Mouse (Mus musculus) E14TG2a.4 (cell line): ENCODE results near the gene Gm13288.
"Not testable (repeated sequence)": the region's sequence is repeated elsewhere in the genome, so short reads cannot be mapped to it uniquely, and the experiment has no call there.

Experiments
- H3K27me3 ChIP-seq: 2 replicates; pipeline ENCODE4 v1.6.1; 2014; ENCODE audit warnings: low read length, control low read depth; ENCODE audit not compliant: insufficient read depth
- H3K36me3 ChIP-seq: 2 replicates; pipeline ENCODE4 v1.6.1; 2014; ENCODE audit warnings: low read length, control low read depth; ENCODE audit not compliant: insufficient read depth
- H3K4me1 ChIP-seq: replicated peaks from 2 replicates; pipeline ENCODE4 v1.6.1; 2014; ENCODE audit warnings: low read depth, low read length, control low read depth
- H3K4me3 ChIP-seq: replicated peaks from 2 replicates; pipeline ENCODE4 v1.5.1; 2014; ENCODE audit warnings: mild to moderate bottlenecking, low read length
- H3K9me3 ChIP-seq: 2 replicates; pipeline ENCODE4 v1.6.1; 2014; ENCODE audit warnings: low read length, control low read depth

The Gm13288 gene

DNA sequence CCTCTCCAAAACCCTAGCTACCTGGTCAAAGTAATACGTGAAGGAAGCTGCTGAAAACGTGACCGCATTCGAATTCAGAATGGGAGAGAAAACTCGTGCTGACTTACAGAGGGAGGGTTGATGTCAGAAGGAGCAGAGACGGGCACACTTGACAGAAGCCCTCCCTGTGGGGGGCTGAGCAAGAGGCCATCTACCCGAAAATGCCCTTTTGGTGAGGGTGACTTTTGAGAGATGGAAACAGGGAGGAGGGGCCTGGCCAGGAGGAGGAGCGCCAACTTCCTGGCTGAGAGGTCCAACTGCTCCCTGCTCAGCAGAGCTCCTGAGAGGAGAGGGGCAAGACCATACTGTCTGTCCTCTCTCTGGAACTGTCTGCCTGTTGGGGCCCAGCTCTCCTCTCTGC is at the start of gene Gm13288:
Gene Gm13288, plus strand, starts transcription at position 301 of the 400 bp plus-strand sequence.
- not testable (repeated sequence) for H3K9me3 ChIP-seq, H3K4me3 ChIP-seq, H3K36me3 ChIP-seq, H3K4me1 ChIP-seq
- H3K27me3 ChIP-seq: peaks cover 19% of the 10 kb centered on the region

DNA sequence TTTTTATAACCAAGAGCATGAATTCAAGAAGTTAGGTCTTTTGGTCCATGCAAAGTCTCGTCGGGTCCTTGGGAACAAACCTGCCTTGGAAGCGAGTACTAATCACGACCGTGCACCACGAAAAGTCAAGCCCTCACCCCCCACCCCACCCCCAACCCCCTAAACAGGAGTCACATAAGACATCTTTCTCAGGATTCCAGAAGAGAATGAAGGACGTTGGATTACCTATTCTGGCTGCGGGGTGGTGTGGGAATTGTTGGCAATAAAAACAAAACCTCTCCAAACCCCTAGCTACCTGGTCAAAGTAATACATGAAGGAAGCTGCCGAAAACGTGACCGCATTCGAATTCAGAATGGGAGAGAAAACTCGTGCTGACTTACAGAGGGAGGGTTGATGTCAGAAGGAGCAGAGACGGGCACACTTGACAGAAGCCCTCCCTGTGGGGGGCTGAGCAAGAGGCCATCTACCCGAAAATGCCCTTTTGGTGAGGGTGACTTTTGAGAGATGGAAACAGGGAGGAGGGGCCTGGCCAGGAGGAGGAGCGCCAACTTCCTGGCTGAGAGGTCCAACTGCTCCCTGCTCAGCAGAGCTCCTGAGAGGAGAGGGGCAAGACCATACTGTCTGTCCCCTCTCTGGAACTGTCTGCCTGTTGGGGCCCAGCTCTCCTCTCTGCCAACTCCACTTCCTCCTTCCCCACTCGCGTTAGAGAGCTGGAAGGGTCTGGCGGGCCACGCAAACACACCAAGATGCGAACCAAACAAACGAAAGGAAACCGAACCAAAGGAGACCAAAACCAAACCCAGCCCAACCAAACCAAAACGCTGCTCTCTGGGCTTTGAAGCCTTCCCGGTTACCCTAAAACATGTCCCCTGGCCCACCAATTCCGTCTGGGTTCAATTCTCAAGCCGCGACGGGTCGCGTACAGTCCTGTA is 48.5 kb upstream of the Gm13288 start:
- peaks cover 19% of the 10 kb centered on the region for H3K27me3 ChIP-seq
- not testable (repeated sequence) for H3K36me3 ChIP-seq, H3K4me3 ChIP-seq, H3K4me1 ChIP-seq, H3K9me3 ChIP-seq

DNA sequence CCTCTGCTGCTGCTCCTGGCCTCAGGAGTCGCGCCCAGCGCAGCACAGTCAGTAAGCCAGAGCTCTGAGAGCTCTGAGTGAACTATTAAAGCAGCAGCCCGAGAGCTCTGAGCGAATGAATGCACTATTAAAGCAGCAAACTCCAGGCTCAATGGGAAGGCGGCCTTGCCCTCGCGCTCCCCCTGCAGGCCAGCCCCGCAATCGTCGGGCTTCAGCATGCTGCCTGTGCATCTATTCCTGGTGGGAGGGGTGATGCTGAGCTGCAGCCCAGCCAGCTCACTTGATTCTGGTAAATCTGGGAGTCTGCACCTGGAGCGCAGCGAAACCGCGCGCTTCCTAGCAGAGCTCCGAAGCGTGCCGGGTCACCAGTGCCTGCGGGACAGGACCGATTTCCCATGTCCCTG is 47.7 kb upstream of the Gm13288 start:
- H3K9me3 ChIP-seq, H3K4me1 ChIP-seq, H3K36me3 ChIP-seq, H3K4me3 ChIP-seq: not testable (repeated sequence)
- H3K27me3 ChIP-seq: peaks cover 22% of the 10 kb centered on the region

DNA sequence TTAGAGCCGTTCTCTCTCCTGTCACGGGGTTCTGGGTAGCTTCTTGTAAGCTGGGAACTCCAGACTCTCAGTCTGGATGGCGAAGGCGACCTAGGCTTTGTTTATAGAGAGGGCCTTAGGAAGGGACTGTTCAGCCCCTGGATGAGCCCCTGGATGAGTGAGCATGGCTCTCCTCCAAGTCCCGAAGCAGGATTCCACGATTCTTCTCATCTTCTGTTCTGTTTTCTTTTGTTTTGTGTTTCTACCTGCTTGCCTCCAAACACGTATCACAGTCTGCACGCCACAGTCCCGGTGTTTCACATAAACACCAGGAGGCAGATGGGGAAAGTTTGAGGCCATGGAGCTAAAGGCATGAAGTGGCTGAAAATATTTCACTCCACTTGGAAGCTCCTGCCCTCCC is 46.6 kb upstream of the Gm13288 start:
- not testable (repeated sequence) for H3K9me3 ChIP-seq, H3K4me3 ChIP-seq, H3K4me1 ChIP-seq, H3K36me3 ChIP-seq
- peaks cover 22% of the 10 kb centered on the region for H3K27me3 ChIP-seq

DNA sequence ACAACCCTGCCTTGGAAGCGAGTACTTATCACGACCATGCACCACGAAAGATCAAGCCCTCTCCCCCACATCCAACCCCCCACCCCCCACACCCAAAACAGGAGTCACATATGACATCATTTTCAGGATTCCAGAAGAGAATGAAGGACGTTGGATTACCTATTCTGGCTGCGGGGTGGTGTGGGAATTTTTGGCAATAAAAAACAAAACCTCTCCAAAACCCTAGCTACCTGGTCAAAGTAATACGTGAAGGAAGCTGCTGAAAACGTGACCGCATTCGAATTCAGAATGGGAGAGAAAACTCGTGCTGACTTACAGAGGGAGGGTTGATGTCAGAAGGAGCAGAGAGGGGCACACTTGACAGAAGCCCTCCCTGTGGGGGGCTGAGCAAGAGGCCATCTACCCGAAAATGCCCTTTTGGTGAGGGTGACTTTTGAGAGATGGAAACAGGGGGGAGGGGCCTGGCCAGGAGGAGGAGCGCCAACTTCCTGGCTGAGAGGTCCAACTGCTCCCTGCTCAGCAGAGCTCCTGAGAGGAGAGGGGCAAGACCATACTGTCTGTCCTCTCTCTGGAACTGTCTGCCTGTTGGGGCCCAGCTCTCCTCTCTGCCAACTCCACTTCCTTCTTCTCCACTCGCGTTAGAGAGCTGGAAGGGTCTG is 45.6 kb upstream of the Gm13288 start, which contains the start of gene Gm13283:
Gene Gm13283, plus strand, starts transcription at position 510 of the 659 bp plus-strand sequence.
- not testable (repeated sequence) for H3K9me3 ChIP-seq, H3K4me3 ChIP-seq, H3K4me1 ChIP-seq, H3K36me3 ChIP-seq
- peaks cover 22% of the 10 kb centered on the region for H3K27me3 ChIP-seq

DNA sequence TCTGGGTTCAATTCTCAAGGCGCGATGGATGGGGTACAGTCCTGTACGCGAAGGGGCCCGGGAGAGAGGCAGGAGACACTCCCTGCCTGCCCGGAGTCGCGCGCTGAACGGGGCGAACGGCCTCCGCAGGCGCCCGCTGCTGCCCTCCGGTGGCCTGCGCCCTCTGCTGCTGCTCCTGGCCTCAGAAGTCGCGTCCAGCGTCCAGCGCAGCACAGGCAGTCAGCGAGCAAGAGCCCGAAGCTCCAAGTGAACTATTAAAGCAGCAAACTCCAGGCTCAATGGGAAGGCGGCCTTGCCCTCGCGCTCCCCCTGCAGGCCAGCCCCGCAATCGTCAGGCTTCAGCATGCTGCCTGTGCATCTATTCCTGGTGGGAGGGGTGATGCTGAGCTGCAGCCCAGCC is 44.9 kb upstream of the Gm13288 start:
- H3K4me3 ChIP-seq: not testable (repeated sequence)

DNA sequence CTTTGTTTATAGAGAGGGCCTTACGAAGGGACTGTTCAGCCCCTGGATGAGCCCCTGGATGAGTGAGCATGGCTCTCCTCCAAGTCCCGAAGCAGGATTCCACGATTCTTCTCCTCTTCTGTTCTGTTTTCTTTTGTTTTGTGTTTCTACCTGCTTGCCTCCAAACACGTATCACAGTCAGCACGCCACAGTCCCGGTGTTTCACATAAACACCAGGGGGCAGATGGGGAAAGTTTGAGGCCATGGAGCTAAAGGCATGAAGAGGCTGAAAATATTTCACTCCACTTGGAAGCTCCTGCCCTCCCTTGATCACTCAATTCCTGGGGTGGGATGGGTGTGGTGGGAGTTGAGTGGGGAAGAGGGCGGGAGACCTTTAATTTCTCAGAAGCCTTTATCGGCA is 43.6 kb upstream of the Gm13288 start:
- not testable (repeated sequence) for H3K4me3 ChIP-seq, H3K36me3 ChIP-seq, H3K4me1 ChIP-seq, H3K9me3 ChIP-seq, H3K27me3 ChIP-seq

More for the DNA sequence above, 44.9 kb upstream of the Gm13288 start:
- not testable (repeated sequence) for H3K9me3 ChIP-seq, H3K4me1 ChIP-seq, H3K36me3 ChIP-seq
- peaks cover 19% of the 10 kb centered on the region for H3K27me3 ChIP-seq

DNA sequence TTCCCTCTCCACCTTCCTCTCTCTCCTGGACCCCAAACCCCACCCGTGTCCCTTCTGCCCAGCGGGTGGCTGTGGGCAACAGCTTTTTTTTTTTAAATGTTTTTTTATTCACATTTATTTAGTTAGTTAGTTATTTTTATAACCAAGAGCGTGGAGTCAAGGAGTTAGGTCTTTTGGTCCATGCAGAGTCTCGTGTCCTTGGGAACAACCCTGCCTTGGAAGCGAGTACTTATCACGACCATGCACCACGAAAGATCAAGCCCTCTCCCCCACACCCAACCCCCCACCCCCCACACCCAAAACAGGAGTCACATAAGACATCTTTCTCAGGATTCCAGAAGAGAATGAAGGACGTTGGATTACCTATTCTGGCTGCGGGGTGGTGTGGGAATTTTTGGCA is 43.0 kb upstream of the Gm13288 start:
- H3K9me3 ChIP-seq, H3K27me3 ChIP-seq, H3K4me3 ChIP-seq, H3K4me1 ChIP-seq, H3K36me3 ChIP-seq: not testable (repeated sequence)

DNA sequence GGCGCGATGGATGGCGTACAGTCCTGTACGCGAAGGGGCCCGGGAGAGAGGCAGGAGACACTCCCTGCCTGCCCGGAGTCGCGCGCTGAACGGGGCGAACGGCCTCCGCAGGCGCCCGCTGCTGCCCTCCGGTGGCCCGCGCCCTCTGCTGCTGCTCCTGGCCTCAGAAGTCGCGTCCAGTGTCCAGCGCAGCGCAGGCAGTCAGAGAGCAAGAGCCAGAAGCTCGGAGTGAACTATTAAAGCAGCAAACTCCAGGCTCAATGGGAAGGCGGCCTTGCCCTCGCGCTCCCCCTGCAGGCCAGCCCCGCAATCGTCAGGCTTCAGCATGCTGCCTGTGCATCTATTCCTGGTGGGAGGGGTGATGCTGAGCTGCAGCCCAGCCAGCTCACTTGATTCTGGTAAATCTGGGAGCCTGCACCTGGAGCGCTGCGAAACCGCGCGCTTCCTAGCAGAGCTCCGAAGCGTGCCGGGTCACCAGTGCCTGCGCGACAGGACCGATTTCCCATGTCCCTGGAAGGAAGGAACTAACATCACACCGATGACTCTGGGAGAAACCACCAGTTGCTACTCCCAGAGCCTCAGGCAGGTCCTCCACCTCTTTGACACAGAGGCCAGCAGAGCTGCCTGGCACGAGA is 41.8 kb upstream of the Gm13288 start:
- not testable (repeated sequence) for H3K4me3 ChIP-seq, H3K4me1 ChIP-seq, H3K36me3 ChIP-seq, H3K9me3 ChIP-seq, H3K27me3 ChIP-seq

DNA sequence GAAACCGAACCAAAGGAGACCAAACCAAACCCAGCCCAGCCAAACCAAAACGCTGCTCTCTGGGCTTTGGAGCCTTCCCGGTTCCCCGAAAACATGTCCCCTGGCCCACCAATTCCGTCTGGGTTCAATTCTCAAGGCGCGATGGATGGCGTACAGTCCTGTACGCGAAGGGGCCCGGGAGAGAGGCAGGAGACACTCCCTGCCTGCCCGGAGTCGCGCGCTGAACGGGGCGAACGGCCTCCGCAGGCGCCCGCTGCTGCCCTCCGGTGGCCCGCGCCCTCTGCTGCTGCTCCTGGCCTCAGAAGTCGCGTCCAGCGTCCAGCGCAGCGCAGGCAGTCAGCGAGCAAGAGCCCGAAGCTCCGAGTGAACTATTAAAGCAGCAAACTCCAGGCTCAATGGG is 31.8 kb upstream of the Gm13288 start, which contains the start of gene Gm13290:
Gene Gm13290, plus strand, starts transcription at position 301 of the 400 bp plus-strand sequence.
- not testable (repeated sequence) for H3K4me3 ChIP-seq, H3K36me3 ChIP-seq, H3K4me1 ChIP-seq, H3K27me3 ChIP-seq, H3K9me3 ChIP-seq

DNA sequence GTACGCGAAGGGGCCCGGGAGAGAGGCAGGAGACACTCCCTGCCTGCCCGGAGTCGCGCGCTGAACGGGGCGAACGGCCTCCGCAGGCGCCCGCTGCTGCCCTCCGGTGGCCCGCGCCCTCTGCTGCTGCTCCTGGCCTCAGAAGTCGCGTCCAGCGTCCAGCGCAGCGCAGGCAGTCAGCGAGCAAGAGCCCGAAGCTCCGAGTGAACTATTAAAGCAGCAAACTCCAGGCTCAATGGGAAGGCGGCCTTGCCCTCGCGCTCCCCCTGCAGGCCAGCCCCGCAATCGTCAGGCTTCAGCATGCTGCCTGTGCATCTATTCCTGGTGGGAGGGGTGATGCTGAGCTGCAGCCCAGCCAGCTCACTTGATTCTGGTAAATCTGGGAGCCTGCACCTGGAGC is 28.7 kb upstream of the Gm13288 start, which contains the start of gene Gm13289:
Gene Gm13289, plus strand, starts transcription at position 301 of the 400 bp plus-strand sequence.
- not testable (repeated sequence) for H3K27me3 ChIP-seq, H3K4me1 ChIP-seq, H3K4me3 ChIP-seq, H3K9me3 ChIP-seq, H3K36me3 ChIP-seq

DNA sequence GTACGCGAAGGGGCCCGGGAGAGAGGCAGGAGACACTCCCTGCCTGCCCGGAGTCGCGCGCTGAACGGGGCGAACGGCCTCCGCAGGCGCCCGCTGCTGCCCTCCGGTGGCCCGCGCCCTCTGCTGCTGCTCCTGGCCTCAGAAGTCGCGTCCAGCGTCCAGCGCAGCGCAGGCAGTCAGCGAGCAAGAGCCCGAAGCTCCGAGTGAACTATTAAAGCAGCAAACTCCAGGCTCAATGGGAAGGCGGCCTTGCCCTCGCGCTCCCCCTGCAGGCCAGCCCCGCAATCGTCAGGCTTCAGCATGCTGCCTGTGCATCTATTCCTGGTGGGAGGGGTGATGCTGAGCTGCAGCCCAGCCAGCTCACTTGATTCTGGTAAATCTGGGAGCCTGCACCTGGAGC is 25.8 kb upstream of the Gm13288 start, which contains the start of gene Gm13272:
Gene Gm13272, plus strand, starts transcription at position 301 of the 400 bp plus-strand sequence.
- not testable (repeated sequence) for H3K9me3 ChIP-seq, H3K36me3 ChIP-seq, H3K4me1 ChIP-seq, H3K4me3 ChIP-seq, H3K27me3 ChIP-seq

DNA sequence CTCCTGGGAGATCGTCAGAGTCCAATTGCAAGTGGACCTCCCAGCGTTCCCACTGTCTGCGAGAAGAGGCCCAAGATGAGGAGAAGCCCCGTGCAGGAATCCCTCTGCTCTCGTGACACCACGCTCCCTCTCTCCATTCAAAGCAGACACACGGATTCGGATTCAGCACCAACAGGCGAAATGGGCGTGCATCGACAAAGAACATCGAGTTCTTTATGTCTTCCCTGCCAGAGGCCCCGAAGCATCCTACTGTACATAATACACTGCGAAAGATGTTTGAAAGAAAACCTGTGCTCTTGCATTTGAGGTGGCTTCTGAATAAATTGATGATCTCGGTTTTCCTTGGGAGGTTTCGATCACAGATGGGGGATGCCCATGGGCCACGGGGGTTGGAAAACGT is 25.0 kb upstream of the Gm13288 start:
- H3K27me3 ChIP-seq, H3K4me1 ChIP-seq, H3K4me3 ChIP-seq: not testable (repeated sequence)

DNA sequence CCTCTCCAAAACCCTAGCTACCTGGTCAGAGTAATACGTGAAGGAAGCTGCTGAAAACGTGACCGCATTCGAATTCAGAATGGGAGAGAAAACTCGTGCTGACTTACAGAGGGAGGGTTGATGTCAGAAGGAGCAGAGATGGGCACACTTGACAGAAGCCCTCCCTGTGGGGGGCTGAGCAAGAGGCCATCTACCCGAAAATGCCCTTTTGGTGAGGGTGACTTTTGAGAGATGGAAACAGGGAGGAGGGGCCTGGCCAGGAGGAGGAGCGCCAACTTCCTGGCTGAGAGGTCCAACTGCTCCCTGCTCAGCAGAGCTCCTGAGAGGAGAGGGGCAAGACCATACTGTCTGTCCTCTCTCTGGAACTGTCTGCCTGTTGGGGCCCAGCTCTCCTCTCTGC is 23.5 kb upstream of the Gm13288 start, which contains the start of gene Ifnz:
Gene Ifnz, plus strand, starts transcription at position 301 of the 400 bp plus-strand sequence.
- H3K4me1 ChIP-seq, H3K9me3 ChIP-seq, H3K4me3 ChIP-seq, H3K36me3 ChIP-seq, H3K27me3 ChIP-seq: not testable (repeated sequence)

More for the DNA sequence above, 25.0 kb upstream of the Gm13288 start:
- H3K9me3 ChIP-seq, H3K36me3 ChIP-seq: not testable (repeated sequence)
